Mouse (Mus musculus) kidney, adult 11 months (tissue): ENCODE results near the gene Perm1.

Experiments
- DNase-seq: peaks from one replicate; pipeline ENCODE4 v3.0.0; 2022

Perm1 gene

DNA sequence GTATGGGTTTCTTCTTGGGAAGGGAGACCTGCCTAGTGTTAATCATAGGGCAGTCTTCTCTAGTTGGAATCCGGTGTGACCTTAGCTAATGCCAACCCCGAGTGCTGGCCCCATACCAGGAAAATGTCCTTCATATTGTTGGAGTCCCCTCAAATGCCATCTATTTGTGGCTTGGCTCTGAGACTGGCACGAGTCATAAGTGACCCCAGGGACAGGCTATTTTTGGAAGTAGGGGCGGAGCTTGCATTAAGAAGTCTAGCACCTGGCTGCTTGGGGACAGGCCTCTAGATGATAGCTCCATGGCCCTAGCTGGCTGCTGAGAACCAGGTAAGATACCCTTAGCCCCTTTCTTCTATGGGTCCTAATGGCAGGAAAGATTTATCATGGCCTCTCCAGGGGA, at the start of gene Perm1:
TSS of gene Perm1 (plus strand) at position 220 of the 400 bp plus-strand sequence.
- peak; percentile 82 for DNase-seq

DNA sequence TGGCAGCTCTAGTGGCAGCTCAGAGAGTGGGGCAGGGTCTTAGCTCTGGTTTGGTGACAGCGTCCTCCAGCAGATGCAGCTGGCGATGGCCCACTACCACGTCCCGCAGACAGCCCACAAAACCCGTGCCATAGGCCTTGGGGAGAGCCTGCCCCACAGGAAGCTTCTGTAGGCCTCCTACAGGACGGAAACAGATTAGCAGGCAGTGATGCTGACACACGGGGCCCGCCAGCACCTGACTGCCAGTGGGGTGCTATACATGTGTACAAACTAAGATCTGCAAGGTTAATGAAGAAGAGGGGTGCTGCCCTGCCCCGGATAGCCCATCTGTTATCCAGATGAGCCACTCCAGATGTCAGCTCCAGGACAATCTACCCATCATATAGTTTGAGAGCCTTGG, 49.2 kb upstream of the Perm1 start:
- no peak for DNase-seq

DNA sequence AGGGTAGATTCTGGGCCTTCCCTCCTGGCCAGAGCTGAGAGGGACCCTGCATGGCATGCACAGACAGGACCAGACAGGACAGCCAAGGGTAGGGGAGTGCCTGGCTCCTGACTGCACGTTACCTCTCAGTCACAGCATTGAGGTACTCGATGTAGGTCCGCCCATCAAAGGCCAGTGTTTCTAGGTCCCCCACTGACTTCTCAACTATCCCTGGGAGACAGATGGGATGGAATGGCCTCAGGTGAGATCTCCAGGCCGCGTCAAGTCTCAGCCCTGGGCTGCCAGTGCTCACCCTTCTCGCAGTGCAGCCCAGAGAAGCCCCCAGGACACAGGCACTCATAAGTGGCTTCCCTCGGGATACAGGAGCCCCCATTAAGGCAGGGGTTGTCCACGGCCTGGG, 47.1 kb upstream of the Perm1 start:
- DNase-seq, result no peak

- DNase-seq, result no peak
Measured at GRCm38 (mm10) chr4:156169129-156169528, 46.5 kb upstream of the Perm1 start.

- no peak for DNase-seq
Measured at GRCm38 (mm10) chr4:156171828-156172227, 43.8 kb upstream of the Perm1 start.

DNA sequence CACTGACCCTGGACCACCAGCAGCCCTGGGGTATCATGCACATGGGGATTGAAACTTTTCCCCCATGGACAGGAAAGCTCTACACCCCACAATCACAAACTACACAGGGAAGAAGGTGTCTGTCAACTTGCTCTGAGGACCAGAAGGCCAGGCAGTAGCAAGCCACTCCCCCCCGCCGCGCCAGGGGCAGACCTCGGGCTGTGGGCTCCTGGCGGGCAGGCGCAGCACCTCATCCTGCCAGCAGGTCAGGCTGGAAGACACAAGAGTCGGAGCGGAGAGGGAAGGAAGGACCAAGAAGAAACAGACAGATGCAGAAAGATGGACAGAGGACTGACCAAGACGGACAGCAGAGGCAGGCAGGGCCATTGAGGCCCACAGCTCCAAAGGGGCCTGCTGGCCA, 38.0 kb upstream of the Perm1 start:
- DNase-seq, result no peak

GRCm38 (mm10) chr4:156183747-156184146, 31.9 kb upstream of the Perm1 start:
- DNase-seq, result no peak

- DNase-seq, result no peak
Measured at GRCm38 (mm10) chr4:156184291-156184954, 31.2 kb upstream of the Perm1 start.

- DNase-seq, result no peak
Measured at GRCm38 (mm10) chr4:156185456-156185949, 30.2 kb upstream of the Perm1 start.

- DNase-seq, result no peak
Measured at GRCm38 (mm10) chr4:156185950-156186850, 29.5 kb upstream of the Perm1 start.

DNA sequence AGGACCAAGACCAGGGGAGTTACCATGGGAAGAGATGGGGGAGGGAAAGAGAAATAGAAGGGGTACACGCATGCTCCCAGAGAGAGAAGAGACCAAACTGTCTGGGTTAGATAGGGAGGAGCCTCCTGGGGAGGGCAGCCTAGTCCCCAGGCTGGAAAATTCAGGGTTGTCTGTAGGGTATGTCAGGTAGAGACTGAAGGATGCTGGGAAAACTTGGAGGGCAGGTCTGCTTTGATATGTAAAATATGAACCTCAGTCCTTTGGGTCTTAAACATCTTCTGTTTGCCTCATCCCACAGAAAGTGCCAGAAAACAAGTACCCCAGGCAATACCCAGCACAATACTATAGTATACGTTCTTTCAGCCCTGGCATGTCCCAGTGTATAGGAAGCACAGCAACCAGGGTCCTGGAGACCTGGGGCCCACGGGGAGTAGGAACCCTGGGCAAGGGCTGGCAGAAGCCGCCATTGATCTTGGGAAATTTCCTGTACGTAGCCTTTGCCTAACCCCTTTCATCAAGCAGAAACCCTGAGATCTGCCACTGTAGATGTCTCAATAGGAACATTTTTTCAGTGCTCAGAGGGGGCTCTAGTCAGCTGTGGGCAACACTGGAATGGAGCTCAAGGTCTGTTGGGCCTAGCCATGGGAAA, 27.4 kb upstream of the Perm1 start:
- no peak for DNase-seq

DNA sequence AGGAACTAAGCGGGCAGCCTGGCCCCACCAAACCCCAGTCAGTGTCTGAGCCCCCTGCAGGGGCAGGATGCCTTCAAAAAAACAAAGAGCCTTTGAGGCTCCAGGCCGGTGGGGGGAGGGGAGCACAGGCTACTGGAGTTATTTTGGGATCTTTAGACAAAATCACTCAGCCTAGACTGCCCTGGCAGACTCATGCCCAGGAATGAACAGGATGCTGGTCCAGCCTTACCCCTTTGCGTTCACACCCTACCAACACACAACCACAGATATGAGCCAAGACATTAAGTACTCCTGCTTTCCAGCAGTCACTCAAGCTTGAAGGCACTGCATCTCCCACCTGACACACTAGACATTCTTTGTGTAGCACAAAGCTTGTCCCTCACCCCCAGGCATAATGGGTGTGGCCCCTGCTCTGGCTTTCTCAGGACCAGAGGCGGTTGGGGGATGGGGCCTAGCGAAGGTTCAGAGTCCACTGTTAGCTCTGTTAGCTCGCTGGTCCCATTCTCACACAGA, 26.8 kb upstream of the Perm1 start:
- DNase-seq, result peak; percentile 67

DNA sequence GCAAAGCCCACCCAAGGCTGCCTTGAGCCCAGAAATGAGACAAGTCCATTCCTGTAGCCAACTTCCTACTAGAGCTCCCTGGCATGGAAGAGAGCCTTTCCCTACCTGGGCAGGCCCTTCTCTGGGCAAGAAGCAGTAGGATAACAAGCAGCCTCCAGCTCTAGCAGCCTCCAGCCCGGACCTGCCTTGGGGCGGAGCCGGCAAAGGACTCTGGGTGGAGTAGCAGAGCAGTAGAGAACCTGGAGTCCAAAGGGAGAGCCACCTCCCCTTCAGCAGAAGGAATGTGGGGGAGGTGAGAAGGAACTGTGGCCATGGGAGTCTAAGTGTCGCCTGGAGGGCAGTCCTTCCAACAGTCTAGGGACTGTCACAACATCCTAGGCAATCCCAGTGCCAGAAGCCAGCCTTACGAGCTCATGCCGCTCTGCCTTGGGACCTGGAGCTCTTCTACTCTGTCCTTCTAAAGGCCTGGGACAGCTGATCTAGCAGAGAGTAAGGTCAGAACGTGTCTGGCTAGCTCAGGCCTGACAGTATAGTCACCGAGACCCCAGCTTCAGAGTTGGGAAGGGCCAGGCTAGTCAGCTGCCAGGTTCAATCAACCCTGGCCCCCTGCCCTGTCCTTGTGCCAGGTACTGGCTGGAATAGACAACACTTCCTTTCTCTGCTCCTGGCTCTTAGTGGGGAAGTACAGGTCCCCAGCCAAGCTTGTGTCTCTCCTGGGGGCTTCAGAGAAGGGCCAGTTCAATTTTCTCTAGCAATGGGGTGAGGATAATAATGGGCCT, 23.1 kb upstream of the Perm1 start:
- peak; percentile 90 for DNase-seq

DNA sequence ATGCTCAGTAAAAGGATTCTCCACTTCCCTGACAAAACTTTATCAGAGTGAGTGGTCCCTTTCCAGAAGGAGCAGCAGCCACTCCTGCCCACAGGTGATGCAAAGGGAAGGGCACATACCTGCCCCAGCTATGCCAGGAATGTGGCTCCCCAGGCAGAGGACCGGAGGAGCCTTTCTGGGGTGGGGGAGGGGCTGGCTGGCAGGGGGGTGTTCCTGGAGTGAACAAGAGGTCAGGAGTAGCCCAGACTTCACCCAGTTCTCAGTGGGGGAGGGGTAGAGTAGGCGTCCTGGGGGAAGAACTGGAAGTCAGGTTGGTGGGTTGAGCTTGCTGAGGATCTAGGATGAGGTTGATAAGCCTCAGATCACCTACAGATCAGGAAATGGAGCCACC, 22.5 kb upstream of the Perm1 start:
- DNase-seq, result peak; percentile 70

GRCm38 (mm10) chr4:156193906-156194305, 21.8 kb upstream of the Perm1 start:
- DNase-seq, result peak; percentile 49

GRCm38 (mm10) chr4:156194346-156194745, 21.3 kb upstream of the Perm1 start:
- no peak for DNase-seq

DNA sequence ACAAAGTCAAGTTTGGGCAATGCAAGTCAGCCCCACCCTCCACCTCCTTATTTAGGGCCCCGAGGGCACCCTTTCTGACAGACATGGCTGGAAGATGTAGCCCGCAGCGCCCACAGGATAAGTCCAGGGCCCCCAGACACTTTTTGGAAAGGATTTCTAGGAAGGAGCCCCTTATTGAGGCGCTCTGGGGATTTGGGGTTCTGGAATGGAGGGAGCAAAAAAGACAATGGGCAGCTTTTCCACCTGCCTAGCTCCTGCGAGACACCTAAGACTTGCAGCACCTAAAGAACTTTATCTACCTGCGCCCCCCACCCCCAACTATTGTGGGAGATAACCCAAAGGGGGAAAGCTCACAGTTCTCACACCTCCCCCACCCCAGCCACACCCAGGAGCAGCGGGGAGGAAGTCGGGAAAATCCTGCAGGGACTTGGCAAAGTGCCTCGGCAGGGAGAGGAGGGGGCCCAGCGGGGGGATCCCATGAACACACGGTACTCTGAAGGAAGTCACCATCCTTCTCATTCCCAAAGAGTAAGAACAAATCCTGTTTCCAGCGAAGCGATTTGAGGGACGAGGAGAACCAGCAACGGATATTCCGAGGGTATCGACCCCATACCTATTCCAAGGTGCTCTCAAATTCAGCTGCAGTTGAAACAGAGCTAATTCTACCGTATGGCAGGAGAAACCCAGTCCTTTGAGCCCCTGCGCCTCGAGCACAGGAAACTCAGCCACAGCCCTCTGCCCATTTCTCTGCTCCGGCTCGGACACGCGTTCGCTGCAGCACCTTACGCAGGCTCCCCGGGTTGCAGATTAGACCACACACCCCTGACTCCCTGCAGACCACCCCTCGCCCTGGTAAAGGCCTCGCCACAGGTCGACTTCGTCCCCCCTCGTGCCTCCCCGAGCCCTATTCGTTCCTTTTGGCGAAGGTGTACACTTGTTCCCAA, 19.5 kb upstream of the Perm1 start:
- DNase-seq, result peak; percentile 58

GRCm38 (mm10) chr4:156197131-156197828, 18.4 kb upstream of the Perm1 start, which contains the start of gene Agrn:
TSS of gene Agrn (minus strand) at chr4:156197488.
- peak; percentile 50 for DNase-seq

- peak; percentile 90 for DNase-seq
Measured at GRCm38 (mm10) chr4:156197829-156198205, 17.9 kb upstream of the Perm1 start.

DNA sequence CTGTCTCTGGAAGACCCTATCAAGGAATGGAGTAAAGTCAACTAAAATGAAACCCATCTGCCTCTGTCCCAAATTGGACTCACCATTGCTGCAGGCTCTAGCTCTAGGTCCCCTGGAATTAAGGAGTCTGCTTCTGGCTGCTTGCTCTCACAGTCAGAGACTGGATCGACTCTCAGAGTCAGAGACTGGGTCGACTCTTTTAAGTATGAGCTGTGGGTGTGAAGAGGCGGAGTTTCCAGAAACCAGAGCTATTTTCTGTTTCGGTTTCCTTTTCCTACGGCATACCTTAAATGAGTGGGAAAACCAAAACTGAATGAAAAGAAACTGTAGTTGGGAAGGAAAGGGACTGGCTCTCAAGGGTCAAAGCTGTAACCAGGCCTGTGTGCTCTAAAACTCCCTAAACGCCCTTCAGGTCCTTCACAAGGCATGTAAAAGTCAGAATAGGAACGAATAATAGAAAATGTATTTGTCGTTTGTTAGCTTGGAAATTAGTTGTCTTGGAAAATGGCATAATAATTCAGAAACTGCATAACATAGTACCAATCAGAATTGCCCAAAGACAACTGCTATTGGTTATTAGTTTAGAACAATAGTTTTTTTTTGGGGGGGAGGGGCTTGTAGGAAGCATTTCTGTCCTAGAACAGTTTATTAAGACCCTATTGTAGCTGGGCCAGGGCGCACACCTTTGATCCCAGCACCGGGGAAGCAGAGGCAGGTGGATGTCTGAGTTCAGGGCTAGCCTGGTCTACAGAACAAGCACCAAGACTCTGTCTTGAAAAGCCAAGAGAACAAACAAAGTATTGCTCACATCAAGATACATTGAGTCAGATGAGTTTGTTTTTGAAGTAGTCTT, 14.8 kb upstream of the Perm1 start, which contains the start of gene Isg15:
TSS of gene Isg15 (minus strand) at position 196 of the 853 bp plus-strand sequence.
- DNase-seq, result no peak
